Mouse (Mus musculus): ENCODE data around the gene Hist1h2bj. TPM values are rescaled to one million over a fixed set of nuclear protein-coding genes. Genes with fewer than 3 reads are reported as not detected.
"Not testable (repeated sequence)": the region's sequence is repeated elsewhere in the genome, so short reads cannot be mapped to it uniquely, and the experiment has no call there.

Hist1h2bj gene
- polyA plus RNA-seq, 1 experiment: 87.9 TPM

DNA sequence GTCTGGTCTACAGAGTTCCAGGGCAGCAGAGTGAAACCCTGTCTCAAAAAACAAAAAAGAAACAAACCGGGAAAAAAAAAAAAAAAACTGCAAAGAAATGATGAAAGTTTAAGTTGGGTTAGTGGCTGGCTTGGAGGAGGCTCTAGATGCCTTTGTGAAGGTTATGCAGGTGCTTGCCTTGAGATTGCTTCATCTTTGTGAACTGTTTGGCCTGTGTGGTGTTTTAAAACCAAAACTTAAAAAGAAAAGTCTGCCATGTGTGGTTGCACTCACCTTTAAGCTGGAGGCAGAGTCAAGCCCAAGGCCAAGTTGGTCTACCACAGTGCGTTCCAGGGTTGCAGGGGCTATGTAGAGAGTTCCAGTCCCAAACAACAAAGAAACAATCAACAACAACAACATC is 6.0 kb downstream of the Hist1h2bj start:
- no peak overlapping the region for H3K27ac ChIP-seq (ENCODE audit: control insufficient read depth, insufficient read depth, low read depth, low read length, poor library complexity)
- WGBS: 62% methylated on average over 2 of the region's 2 CpGs
- TF ChIP-seq POLR2A (IDR thresholded peaks at IDR 0.05; ENCODE audit: borderline replicate concordance, control insufficient read depth, low read depth, low read length) (no peak), CTCF (IDR thresholded peaks at IDR 0.05; ENCODE audit: control insufficient read depth, insufficient read depth, low read length) (no peak)
- H3K4me3 ChIP-seq (replicated peaks; ENCODE audit: control insufficient read depth, low read depth, low read length): no peak overlapping the region
- H3K4me1 ChIP-seq (ENCODE audit: control insufficient read depth, insufficient read depth, low read length): peaks cover 1% of the 10 kb centered on the region; the same call in 1 of the 2 replicates

DNA sequence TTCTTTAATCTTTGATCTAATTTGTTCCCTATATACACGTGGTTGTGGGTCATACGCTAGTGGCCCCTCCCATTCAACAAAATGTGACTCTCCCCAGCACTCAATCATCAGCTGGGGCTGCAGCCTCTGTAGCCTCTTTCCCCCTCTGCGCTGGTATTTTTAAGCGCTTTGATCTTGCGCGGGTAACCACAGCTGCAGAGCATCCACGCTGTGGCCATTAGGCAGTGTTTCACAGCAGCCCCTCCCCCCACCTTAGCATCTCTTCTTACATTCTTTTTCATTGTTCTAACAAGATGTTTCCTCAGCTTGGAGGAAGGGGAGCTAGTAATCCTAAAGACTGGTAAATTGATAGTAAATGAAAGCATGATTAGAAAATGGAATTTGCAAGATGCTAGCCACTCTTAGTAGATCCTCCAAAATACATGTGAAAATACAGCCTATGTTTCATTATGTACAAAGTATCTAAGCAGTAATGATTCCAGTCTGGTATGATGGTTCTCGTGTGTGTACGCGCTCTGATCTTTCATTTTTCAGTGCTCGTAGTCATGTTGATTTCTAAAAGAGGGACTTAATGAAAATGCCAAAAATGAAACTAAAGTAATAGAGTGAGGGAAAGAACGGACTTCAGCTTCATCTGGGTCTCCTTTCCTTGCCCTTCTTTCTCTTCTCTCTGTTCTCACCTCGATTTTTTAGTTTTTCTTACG is 6.9 kb downstream of the Hist1h2bj start:
- TF ChIP-seq CTCF (IDR thresholded peaks at IDR 0.05; ENCODE audit: control insufficient read depth, insufficient read depth, low read length): no peak
- no peak for TF ChIP-seq POLR2A (IDR thresholded peaks at IDR 0.05; ENCODE audit: borderline replicate concordance, control insufficient read depth, low read depth, low read length)
- peaks cover 1% of the 10 kb centered on the region; the same call in 1 of the 2 replicates for H3K4me1 ChIP-seq (ENCODE audit: control insufficient read depth, insufficient read depth, low read length)
- H3K4me3 ChIP-seq (replicated peaks; ENCODE audit: control insufficient read depth, low read depth, low read length): peak overlapping the region; percentile 56
- H3K27ac ChIP-seq (ENCODE audit: control insufficient read depth, insufficient read depth, low read depth, low read length, poor library complexity): no peak overlapping the region
- under 1% methylated on average over 14 of the region's 14 CpGs for WGBS

DNA sequence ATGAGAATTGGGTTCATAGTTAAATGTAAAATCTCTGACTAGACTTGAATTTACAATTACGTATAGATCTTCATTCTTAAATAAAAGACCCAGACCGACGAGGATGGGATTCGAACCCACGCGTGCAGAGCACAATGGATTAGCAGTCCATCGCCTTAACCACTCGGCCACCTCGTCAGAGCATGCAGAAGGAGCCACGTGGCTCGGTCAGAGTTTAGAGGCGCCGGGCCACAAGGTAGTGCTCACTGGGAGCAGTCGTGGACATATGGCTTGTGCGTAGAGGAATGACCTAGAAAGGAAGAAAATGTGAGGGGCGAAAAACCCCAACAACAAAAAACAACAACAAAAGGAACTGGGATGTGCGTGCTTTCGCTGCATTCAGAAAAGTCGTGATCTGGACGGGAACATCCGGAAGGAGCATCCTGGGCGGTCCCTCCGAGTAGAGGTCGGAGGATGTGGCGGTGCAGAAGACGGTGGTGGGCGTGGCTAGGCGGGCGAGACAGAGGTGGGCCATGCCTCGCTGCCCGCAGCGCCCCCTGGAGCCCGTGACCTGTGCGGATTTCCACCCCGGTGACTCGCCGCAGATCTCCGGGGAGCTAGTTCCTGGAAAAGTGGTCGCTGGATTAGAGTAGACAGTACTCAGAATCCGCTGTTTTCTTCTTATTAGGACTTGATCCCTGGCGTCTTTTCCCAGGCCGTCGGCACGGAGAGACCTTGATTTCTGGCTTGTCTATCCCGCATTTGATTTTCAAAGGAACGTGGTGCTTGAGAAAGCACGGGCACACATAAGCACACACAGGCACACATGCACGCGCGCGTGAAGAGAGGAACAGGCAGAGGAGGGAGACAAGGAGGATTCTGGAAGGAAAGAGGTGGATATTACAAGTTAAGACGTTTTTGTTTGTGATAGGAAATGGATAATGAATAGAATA is 7.8 kb downstream of the Hist1h2bj start:
- H3K4me1 ChIP-seq (ENCODE audit: control insufficient read depth, insufficient read depth, low read length): peaks cover 1% of the 10 kb centered on the region; the same call in 1 of the 2 replicates
- H3K27ac ChIP-seq (ENCODE audit: control insufficient read depth, insufficient read depth, low read depth, low read length, poor library complexity): peak overlapping the region; percentile 31
- WGBS: under 1% methylated on average over 52 of the region's 52 CpGs
- TF ChIP-seq CTCF (IDR thresholded peaks at IDR 0.05; ENCODE audit: control insufficient read depth, insufficient read depth, low read length): peak; percentile 76
- no peak for TF ChIP-seq POLR2A (IDR thresholded peaks at IDR 0.05; ENCODE audit: borderline replicate concordance, control insufficient read depth, low read depth, low read length)
- peak overlapping the region; percentile 61 for H3K4me3 ChIP-seq (replicated peaks; ENCODE audit: control insufficient read depth, low read depth, low read length)

DNA sequence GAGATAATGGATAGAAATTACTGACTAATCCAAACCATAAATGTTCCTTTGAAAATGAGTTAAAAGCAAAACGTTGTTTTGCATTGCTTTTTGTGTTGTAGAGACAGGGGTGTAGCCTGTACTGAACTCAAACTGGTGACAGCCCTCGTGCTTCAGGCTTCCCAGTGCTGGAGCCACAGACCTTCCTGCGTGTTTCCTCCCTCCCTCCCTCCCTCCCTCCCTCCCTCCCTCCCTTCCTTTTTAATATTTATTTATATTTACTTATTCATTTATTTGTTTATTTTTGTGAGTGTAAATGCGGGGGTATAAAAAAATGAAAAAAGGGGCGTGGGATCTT is 8.5 kb downstream of the Hist1h2bj start:
- no peak for TF ChIP-seq POLR2A (IDR thresholded peaks at IDR 0.05; ENCODE audit: borderline replicate concordance, control insufficient read depth, low read depth, low read length)
- TF ChIP-seq CTCF (IDR thresholded peaks at IDR 0.05; ENCODE audit: control insufficient read depth, insufficient read depth, low read length): no peak
- Histone ChIP-seq H3K27ac (ENCODE audit: control insufficient read depth, insufficient read depth, low read depth, low read length, poor library complexity) (no peak overlapping the region), H3K4me3 (replicated peaks; ENCODE audit: control insufficient read depth, low read depth, low read length) (no peak overlapping the region), H3K4me1 (ENCODE audit: control insufficient read depth, insufficient read depth, low read length) (peaks cover 1% of the 10 kb centered on the region; the same call in 1 of the 2 replicates)
- 9% methylated on average over 5 of the region's 5 CpGs for WGBS

DNA sequence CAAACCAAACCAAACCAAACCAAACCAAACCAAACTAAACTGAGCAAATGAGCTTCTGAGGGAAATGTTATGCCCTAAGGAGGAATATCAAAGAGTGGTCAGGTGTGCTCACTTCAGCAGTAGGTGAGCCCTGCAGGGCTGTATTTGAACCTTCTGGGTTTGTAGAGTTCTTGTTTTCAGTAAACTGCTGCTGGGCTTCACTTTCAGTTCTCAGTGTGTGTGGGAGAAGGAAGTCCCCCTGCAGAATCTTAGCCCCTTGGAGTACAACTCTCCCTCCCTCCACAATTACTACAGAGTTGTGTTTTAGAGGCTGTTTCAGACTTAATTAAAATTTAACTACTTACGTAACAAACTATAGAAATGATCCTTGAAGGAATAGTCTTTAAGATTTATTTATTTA is 10.7 kb downstream of the Hist1h2bj start:
- WGBS: 92% methylated on average over 1 of the region's 1 CpGs
- TF ChIP-seq CTCF (IDR thresholded peaks at IDR 0.05; ENCODE audit: control insufficient read depth, insufficient read depth, low read length) (no peak), POLR2A (IDR thresholded peaks at IDR 0.05; ENCODE audit: borderline replicate concordance, control insufficient read depth, low read depth, low read length) (no peak)
- Histone ChIP-seq H3K4me1 (ENCODE audit: control insufficient read depth, insufficient read depth, low read length) (peaks cover 1% of the 10 kb centered on the region; the same call in 1 of the 2 replicates), H3K27ac (ENCODE audit: control insufficient read depth, insufficient read depth, low read depth, low read length, poor library complexity) (no peak overlapping the region), H3K4me3 (replicated peaks; ENCODE audit: control insufficient read depth, low read depth, low read length) (no peak overlapping the region)

DNA sequence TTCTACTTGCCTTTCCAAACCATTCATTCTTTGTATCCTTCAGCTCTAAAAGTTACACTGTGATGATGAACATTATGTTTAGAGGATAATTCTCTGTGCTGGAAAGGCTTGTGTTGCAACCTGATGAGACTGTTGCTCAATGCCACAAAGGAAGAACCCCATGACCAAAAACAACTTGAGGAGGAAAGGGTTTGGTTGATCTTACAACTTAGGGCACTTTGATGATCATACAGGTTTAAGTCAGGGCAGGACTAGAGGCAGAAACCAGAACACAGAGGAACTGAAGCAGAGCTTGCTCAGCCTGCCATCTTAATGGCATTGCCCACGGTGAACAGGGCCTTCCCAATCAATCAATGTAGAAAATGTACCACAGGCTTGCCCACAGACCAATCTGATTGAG is 18.4 kb downstream of the Hist1h2bj start:
- Histone ChIP-seq H3K4me1 (ENCODE audit: control insufficient read depth, insufficient read depth, low read length) (no peaks in the 10 kb centered on the region), H3K27ac (ENCODE audit: control insufficient read depth, insufficient read depth, low read depth, low read length, poor library complexity) (no peak overlapping the region), H3K4me3 (replicated peaks; ENCODE audit: control insufficient read depth, low read depth, low read length) (no peak overlapping the region)
- TF ChIP-seq CTCF (IDR thresholded peaks at IDR 0.05; ENCODE audit: control insufficient read depth, insufficient read depth, low read length) (no peak), POLR2A (IDR thresholded peaks at IDR 0.05; ENCODE audit: borderline replicate concordance, control insufficient read depth, low read depth, low read length) (no peak)
- WGBS: 39% methylated on average over 1 of the region's 1 CpGs

DNA sequence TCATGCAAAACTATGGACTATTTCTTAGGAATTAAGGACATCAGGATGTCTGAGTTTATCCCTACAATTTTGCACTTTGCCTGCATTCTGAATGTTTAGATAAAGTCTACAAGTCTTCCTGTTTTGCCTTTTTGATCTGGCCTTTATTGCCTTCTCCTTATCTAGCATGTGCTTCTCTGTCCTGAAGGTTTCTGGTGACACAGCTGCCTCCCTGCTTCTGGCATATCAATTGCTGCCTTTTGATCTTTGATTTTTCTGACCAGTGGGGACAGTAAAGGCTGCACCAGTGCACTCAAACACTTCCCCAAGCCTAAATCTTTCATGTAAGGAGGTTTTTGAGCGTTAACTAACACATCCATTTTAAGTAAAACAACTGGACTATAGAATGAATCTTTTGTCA is 20.5 kb downstream of the Hist1h2bj start:
- no peaks in the 10 kb centered on the region for H3K4me1 ChIP-seq (ENCODE audit: control insufficient read depth, insufficient read depth, low read length)

DNA sequence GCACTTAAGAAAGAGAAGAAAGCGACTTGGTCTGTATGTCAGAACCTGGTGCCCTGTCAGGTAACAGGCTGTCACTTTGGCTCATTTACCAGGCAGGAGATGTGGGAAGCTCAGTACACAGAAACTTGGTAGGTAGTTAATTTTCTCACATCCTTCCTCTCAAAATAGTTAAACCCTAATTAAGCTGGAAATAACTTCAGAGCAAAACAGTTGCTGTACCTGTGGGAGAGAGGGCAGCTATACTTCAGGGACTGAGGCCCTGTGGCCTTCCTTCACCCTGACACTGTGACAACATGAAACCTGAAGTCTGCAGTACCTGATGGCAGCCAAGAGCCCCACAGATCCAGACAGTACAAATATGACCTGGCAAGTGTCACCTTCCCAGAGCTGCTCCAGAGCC is 41.1 kb downstream of the Hist1h2bj start, which contains the start of gene Vmn1r188:
Gene Vmn1r188, plus strand, starts transcription at position 301 of the 400 bp plus-strand sequence.
- H3K27ac ChIP-seq (ENCODE audit: control insufficient read depth, insufficient read depth, low read depth, low read length, poor library complexity); H3K4me3 ChIP-seq (replicated peaks; ENCODE audit: control insufficient read depth, low read depth, low read length); H3K4me1 ChIP-seq (ENCODE audit: control insufficient read depth, insufficient read depth, low read length): not testable (repeated sequence)
- whole genome bisulfite sequencing: 84% methylated on average over 1 of the region's 1 CpGs

More for the DNA sequence above, 20.5 kb downstream of the Hist1h2bj start:
- no peak overlapping the region for H3K4me3 ChIP-seq (replicated peaks; ENCODE audit: control insufficient read depth, low read depth, low read length)
- 50% methylated on average over 1 of the region's 1 CpGs for WGBS
- TF ChIP-seq CTCF (IDR thresholded peaks at IDR 0.05; ENCODE audit: control insufficient read depth, insufficient read depth, low read length): no peak
- no peak for TF ChIP-seq POLR2A (IDR thresholded peaks at IDR 0.05; ENCODE audit: borderline replicate concordance, control insufficient read depth, low read depth, low read length)
- H3K27ac ChIP-seq (ENCODE audit: control insufficient read depth, insufficient read depth, low read depth, low read length, poor library complexity): no peak overlapping the region

Other genes with a start within 250 kb of the Hist1h2bj start
- 27.5 and 42.9 TPM in 2 replicates for gene Hist1h2bq, start 233.0 kb upstream of the Hist1h2bj start, polyA plus RNA-seq (2011; ENCODE audit: insufficient read depth, insufficient read length, low replicate concordance, missing spikeins)
- 5.1 TPM in 1 of 2 replicates, not detected in the other for gene Hist1h2ao, start 232.7 kb upstream of the Hist1h2bj start, polyA plus RNA-seq (2011; ENCODE audit: insufficient read depth, insufficient read length, low replicate concordance, missing spikeins)
- 157 and 288 TPM in 2 replicates for gene Hist1h4m, start 231.5 kb upstream of the Hist1h2bj start, polyA plus RNA-seq (2011; ENCODE audit: insufficient read depth, insufficient read length, low replicate concordance, missing spikeins)
- 79.8 and 313 TPM in 2 replicates for gene Hist1h4n, start 211.0 kb upstream of the Hist1h2bj start, polyA plus RNA-seq (2011; ENCODE audit: insufficient read depth, insufficient read length, low replicate concordance, missing spikeins)
- 94.2 and 102 TPM in 2 replicates for gene Hist1h2ap, start 209.7 kb upstream of the Hist1h2bj start, polyA plus RNA-seq (2011; ENCODE audit: insufficient read depth, insufficient read length, low replicate concordance, missing spikeins)
- 36.9 and 43.8 TPM in 2 replicates for gene Hist1h2br, start 209.5 kb upstream of the Hist1h2bj start, polyA plus RNA-seq (2011; ENCODE audit: insufficient read depth, insufficient read length, low replicate concordance, missing spikeins)
- gene Zfp184, start 98.1 kb upstream of the Hist1h2bj start, polyA plus RNA-seq (2011; ENCODE audit: insufficient read depth, insufficient read length, low replicate concordance, missing spikeins): 1.4 and 2.5 TPM in 2 replicates
- not detected in 2 replicates for gene Pom121l2, start 62.0 kb upstream of the Hist1h2bj start, polyA plus RNA-seq (2011; ENCODE audit: insufficient read depth, insufficient read length, low replicate concordance, missing spikeins)
- gene Prss16, start 33.5 kb upstream of the Hist1h2bj start, polyA plus RNA-seq (2011; ENCODE audit: insufficient read depth, insufficient read length, low replicate concordance, missing spikeins): 3.9 and 10.0 TPM in 2 replicates
- gene Hist1h2ah, start 7.6 kb upstream of the Hist1h2bj start, polyA plus RNA-seq (2011; ENCODE audit: insufficient read depth, insufficient read length, low replicate concordance, missing spikeins): 31.8 and 40.4 TPM in 2 replicates
- gene Hist1h2bk, start 7.3 kb upstream of the Hist1h2bj start, polyA plus RNA-seq (2011; ENCODE audit: insufficient read depth, insufficient read length, low replicate concordance, missing spikeins): 109 and 137 TPM in 2 replicates
- gene Hist1h4i, start 1.9 kb upstream of the Hist1h2bj start, polyA plus RNA-seq (2011; ENCODE audit: insufficient read depth, insufficient read length, low replicate concordance, missing spikeins): 144 and 216 TPM in 2 replicates
- gene Hist1h2ag, start 270 bp upstream of the Hist1h2bj start, polyA plus RNA-seq (2011; ENCODE audit: insufficient read depth, insufficient read length, low replicate concordance, missing spikeins): 11.7 and 42.0 TPM in 2 replicates
- gene Vmn1r188, start 41.2 kb downstream of the Hist1h2bj start, polyA plus RNA-seq (2011; ENCODE audit: insufficient read depth, insufficient read length, low replicate concordance, missing spikeins): not detected in 2 replicates
- not detected in 2 replicates for gene Vmn1r189, start 62.6 kb downstream of the Hist1h2bj start, polyA plus RNA-seq (2011; ENCODE audit: insufficient read depth, insufficient read length, low replicate concordance, missing spikeins)
- not detected in 2 replicates for gene Vmn1r191, start 140.8 kb downstream of the Hist1h2bj start, polyA plus RNA-seq (2011; ENCODE audit: insufficient read depth, insufficient read length, low replicate concordance, missing spikeins)
- gene Vmn1r192, start 147.9 kb downstream of the Hist1h2bj start, polyA plus RNA-seq (2011; ENCODE audit: insufficient read depth, insufficient read length, low replicate concordance, missing spikeins): not detected in 2 replicates
- gene Vmn1r193, start 179.9 kb downstream of the Hist1h2bj start, polyA plus RNA-seq (2011; ENCODE audit: insufficient read depth, insufficient read length, low replicate concordance, missing spikeins): 0.42 and 0.72 TPM in 2 replicates
- gene Vmn1r194, start 201.0 kb downstream of the Hist1h2bj start, polyA plus RNA-seq (2011; ENCODE audit: insufficient read depth, insufficient read length, low replicate concordance, missing spikeins): not detected in 2 replicates
- gene Vmn1r195, start 227.3 kb downstream of the Hist1h2bj start, polyA plus RNA-seq (2011; ENCODE audit: insufficient read depth, insufficient read length, low replicate concordance, missing spikeins): not detected in 2 replicates
- gene Vmn1r196, start 246.7 kb downstream of the Hist1h2bj start, polyA plus RNA-seq (2011; ENCODE audit: insufficient read depth, insufficient read length, low replicate concordance, missing spikeins): not detected in 2 replicates